Mouse (Mus musculus): ENCODE results near the gene P4hb. TPM values are rescaled to one million over a fixed set of nuclear protein-coding genes. Genes with fewer than 3 reads are reported as not detected.

P4hb gene
- total and polyA plus RNA-seq, 3 experiments = 563 to 1,152 (median 625) TPM

GRCm38 (mm10) chr11:120613481-120613972 lies 40.5 kb upstream of the P4hb start:
- no peak overlapping the region for H3K27ac ChIP-seq (ENCODE audit: control insufficient read depth, low read depth, low read length)
- peaks cover 2 to 4% of the 10 kb centered on the region in 2 experiments for H3K36me3 ChIP-seq (ENCODE audit: control insufficient read depth in 1 of 2, insufficient read depth in 2 of 2, low read length in 2 of 2)
- peaks cover 0 to 10% of the 10 kb centered on the region in 2 experiments; a peak in 3 of 4 replicates for H3K4me1 ChIP-seq (ENCODE audit: control insufficient read depth in 1 of 2, insufficient read depth in 2 of 2, low read length in 2 of 2)

GRCm38 (mm10) chr11:120612763-120613162 lies 39.7 kb upstream of the P4hb start:
- Histone ChIP-seq H3K36me3 (ENCODE audit: control insufficient read depth in 1 of 2, insufficient read depth in 2 of 2, low read length in 2 of 2) (peaks cover 1 to 4% of the 10 kb centered on the region in 2 experiments), H3K79me2 (ENCODE audit: control insufficient read depth, insufficient read depth, low read length, poor library complexity) (peaks cover 23% of the 10 kb centered on the region)
- DNase-seq (ENCODE audit: low read depth, low spot score) = peak; percentile 79

More at GRCm38 (mm10) chr11:120613481-120613972, 40.5 kb upstream of the P4hb start:
- no peak overlapping the region for H3K9ac ChIP-seq (ENCODE audit: control insufficient read depth, low read depth, low read length, poor library complexity, severe bottlenecking)
- peaks cover 23% of the 10 kb centered on the region for H3K79me2 ChIP-seq (ENCODE audit: control insufficient read depth, insufficient read depth, low read length, poor library complexity)
- no peaks in the 10 kb centered on the region for H3K9me3 ChIP-seq (replicated peaks; ENCODE audit: insufficient read depth, low read length)
- no peaks in the 10 kb centered on the region for H3K27me3 ChIP-seq (ENCODE audit: control insufficient read depth in 1 of 2, insufficient read depth in 2 of 2, low read length in 2 of 2)
- no peak overlapping the region for H3K4me3 ChIP-seq (ENCODE audit: control insufficient read depth in 1 of 2, insufficient read depth in 1 of 2, low read depth in 2 of 2, low read length in 2 of 2)
- TF ChIP-seq TBP (IDR thresholded peaks at IDR 0.05; ENCODE audit: low read depth, low read length) (no peak), MAZ (IDR thresholded peaks at IDR 0.05; ENCODE audit: low read depth, low read length) (no peak), MYB (IDR thresholded peaks at IDR 0.05; ENCODE audit: low read depth, low read length) (no peak), GATA1 (IDR thresholded peaks at IDR 0.05; ENCODE audit: low read depth, low read length) (no peak), MXI1 (IDR thresholded peaks at IDR 0.05; ENCODE audit: low read depth, low read length) (no peak), USF2 (IDR thresholded peaks at IDR 0.05; ENCODE audit: borderline replicate concordance in 1 of 2, insufficient read depth in 1 of 2, low read depth in 1 of 2, low read length in 2 of 2) (no peak), EP300 (IDR thresholded peaks at IDR 0.05; ENCODE audit: low read depth in 1 of 2, low read length in 2 of 2) (no peak), ZMIZ1 (IDR thresholded peaks at IDR 0.05; ENCODE audit: low read depth, low read length) (no peak), USF1 (IDR thresholded peaks at IDR 0.05; ENCODE audit: low read depth, low read length) (no peak), HCFC1 (IDR thresholded peaks at IDR 0.05; ENCODE audit: low read depth, low read length) (no peak), POLR2AphosphoS5 (IDR thresholded peaks at IDR 0.05; ENCODE audit: borderline replicate concordance, low read depth, low read length) (no peak; the same call in 1 of the 2 replicates), CHD1 (IDR thresholded peaks at IDR 0.05; ENCODE audit: low read depth, low read length) (no peak), CTCF (IDR thresholded peaks at IDR 0.05 in 2 of 3, conservative IDR thresholded peaks at IDR 0.05 in 1 of 3; ENCODE audit: control insufficient read depth in 1 of 3, insufficient read depth in 1 of 3, low read depth in 2 of 3, low read length in 3 of 3, poor library complexity in 1 of 3, severe bottlenecking in 1 of 3) (no peak), SIN3A (IDR thresholded peaks at IDR 0.05; ENCODE audit: low read length) (no peak), ETS1 (IDR thresholded peaks at IDR 0.05; ENCODE audit: low read depth, low read length) (no peak), GABPA (IDR thresholded peaks at IDR 0.05; ENCODE audit: low read depth, low read length) (no peak)
- no peak for DNase-seq (ENCODE audit: low read depth, low spot score)

More at GRCm38 (mm10) chr11:120612763-120613162, 39.7 kb upstream of the P4hb start:
- H3K4me3 ChIP-seq (ENCODE audit: control insufficient read depth in 1 of 2, insufficient read depth in 1 of 2, low read depth in 2 of 2, low read length in 2 of 2) = no peak overlapping the region
- H3K4me1 ChIP-seq (ENCODE audit: control insufficient read depth in 1 of 2, insufficient read depth in 2 of 2, low read length in 2 of 2) = peaks cover 0 to 7% of the 10 kb centered on the region in 2 experiments; a peak in 3 of 4 replicates
- no peak overlapping the region for H3K27ac ChIP-seq (ENCODE audit: control insufficient read depth, low read depth, low read length)
- no peaks in the 10 kb centered on the region for H3K9me3 ChIP-seq (replicated peaks; ENCODE audit: insufficient read depth, low read length)
- H3K27me3 ChIP-seq (ENCODE audit: control insufficient read depth in 1 of 2, insufficient read depth in 2 of 2, low read length in 2 of 2) = no peaks in the 10 kb centered on the region
- no peak overlapping the region for H3K9ac ChIP-seq (ENCODE audit: control insufficient read depth, low read depth, low read length, poor library complexity, severe bottlenecking)
- TF ChIP-seq POLR2A (IDR thresholded peaks at IDR 0.05; ENCODE audit: control insufficient read depth in 1 of 2, insufficient read depth in 1 of 2, low read depth in 1 of 2, low read length in 2 of 2, poor library complexity in 1 of 2) = no peak
- no peak for TF ChIP-seq RCOR1 (IDR thresholded peaks at IDR 0.05; ENCODE audit: low read depth, low read length)
- TF ChIP-seq BHLHE40 (IDR thresholded peaks at IDR 0.05; ENCODE audit: borderline replicate concordance, low read depth, low read length) = peak; percentile 32; the same call in 1 of the 2 replicates
- 0 out of 2 replicates have a peak, but pooled peaks have one; percentile 20 for TF ChIP-seq HCFC1 (IDR thresholded peaks at IDR 0.05; ENCODE audit: low read depth, low read length)
- TF ChIP-seq TAL1 (IDR thresholded peaks at IDR 0.05; ENCODE audit: low read length) = no peak
- TF ChIP-seq SIN3A (IDR thresholded peaks at IDR 0.05; ENCODE audit: low read length) = 0 out of 2 replicates have a peak, but pooled peaks have one; percentile 38
- no peak for TF ChIP-seq MYC (IDR thresholded peaks at IDR 0.05; ENCODE audit: low read depth, low read length)
- TF ChIP-seq EP300 (IDR thresholded peaks at IDR 0.05; ENCODE audit: low read depth in 1 of 2, low read length in 2 of 2) = no peak
- no peak; the same call in 1 of the 2 replicates for TF ChIP-seq POLR2AphosphoS5 (IDR thresholded peaks at IDR 0.05; ENCODE audit: borderline replicate concordance, low read depth, low read length)
- no peak for TF ChIP-seq GABPA (IDR thresholded peaks at IDR 0.05; ENCODE audit: low read depth, low read length)
- peak; percentile 90 for TF ChIP-seq SMC3 (IDR thresholded peaks at IDR 0.05; ENCODE audit: low read depth, low read length)
- TF ChIP-seq POLR2AphosphoS2 (IDR thresholded peaks at IDR 0.05; ENCODE audit: low read length) = no peak
- peak; percentile 86 to 94 (median 89) for TF ChIP-seq CTCF (IDR thresholded peaks at IDR 0.05 in 2 of 3, conservative IDR thresholded peaks at IDR 0.05 in 1 of 3; ENCODE audit: control insufficient read depth in 1 of 3, insufficient read depth in 1 of 3, low read depth in 2 of 3, low read length in 3 of 3, poor library complexity in 1 of 3, severe bottlenecking in 1 of 3)
- TF ChIP-seq ZNF384 (IDR thresholded peaks at IDR 0.05; ENCODE audit: low read depth, low read length) = no peak
- TF ChIP-seq ZMIZ1 (IDR thresholded peaks at IDR 0.05; ENCODE audit: low read depth, low read length) = peak; percentile 30; the same call in 1 of the 2 replicates
- TF ChIP-seq MXI1 (IDR thresholded peaks at IDR 0.05; ENCODE audit: low read depth, low read length) = no peak
- TF ChIP-seq TBP (IDR thresholded peaks at IDR 0.05; ENCODE audit: low read depth, low read length) = no peak
- peak; percentile 84 for TF ChIP-seq ZC3H11A (IDR thresholded peaks at IDR 0.05; ENCODE audit: low read depth, low read length)
- TF ChIP-seq RAD21 (IDR thresholded peaks at IDR 0.05; ENCODE audit: low read depth, low read length) = peak; percentile 85
